Mouse (Mus musculus) thymus, postnatal 14 days (tissue): ENCODE measurements around the gene Ndufs8.
A peak's percentile ranks its signal among the peaks of the same experiment; 100 is the strongest.

Source experiments
- DNase-seq: peaks from one replicate; pipeline ENCODE4 v3.0.0; 2021

Gene Ndufs8

DNA sequence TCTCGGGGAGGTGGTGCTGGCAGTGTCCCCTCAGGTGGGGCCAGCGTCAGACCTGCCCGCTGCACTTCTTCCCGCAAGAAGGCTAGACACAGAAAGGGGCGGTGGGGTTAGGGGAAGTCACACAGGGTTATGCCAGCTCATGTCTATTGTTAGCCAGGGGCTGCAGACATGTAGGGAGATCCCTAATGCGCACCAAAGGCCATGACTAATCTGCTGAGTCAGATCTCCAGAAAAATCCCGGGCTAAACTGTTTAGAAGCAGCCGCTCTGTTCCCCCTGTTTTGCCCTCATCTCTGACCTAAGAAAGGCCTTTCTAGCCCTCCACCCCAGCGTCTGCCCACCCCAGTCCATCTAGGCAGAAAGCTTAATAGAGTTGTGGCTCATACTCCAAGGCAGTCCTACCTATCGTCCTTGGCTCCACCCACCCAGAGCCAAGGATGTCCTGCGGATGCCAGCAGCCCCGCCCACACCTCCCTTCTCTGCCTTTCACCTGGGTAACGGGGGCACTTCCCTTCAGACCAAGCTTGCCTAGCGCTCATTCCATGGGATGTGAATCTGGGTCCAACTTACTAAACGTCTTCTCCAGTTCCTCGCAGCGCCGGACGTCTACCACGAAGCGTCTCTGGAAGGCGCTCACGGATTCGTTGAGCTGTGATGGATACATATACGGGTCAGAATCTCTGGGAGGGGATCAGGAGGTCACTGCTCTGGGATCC, 8.8 kb downstream of the Ndufs8 start:
- no peak for DNase-seq

DNA sequence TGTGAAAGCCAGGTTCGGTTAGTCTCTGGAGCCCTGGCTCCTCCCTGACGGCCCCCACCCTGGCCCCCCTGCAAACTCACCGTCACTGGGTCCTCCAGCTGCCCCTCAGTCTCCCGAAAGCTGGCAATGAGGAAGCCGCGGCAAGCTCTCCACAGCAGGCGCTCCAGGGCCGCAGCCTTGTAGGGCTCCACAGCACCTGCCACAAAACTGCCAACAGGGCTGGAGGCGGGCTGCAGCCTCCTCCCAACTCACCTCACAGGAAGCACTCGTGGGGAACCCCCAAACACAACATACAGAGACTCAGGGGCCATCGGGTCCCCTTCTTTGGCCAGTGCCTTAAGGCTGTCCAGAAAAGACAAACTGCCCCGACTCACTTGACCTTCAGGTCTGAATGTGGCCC, 9.6 kb downstream of the Ndufs8 start:
- peak; percentile 63 for DNase-seq

DNA sequence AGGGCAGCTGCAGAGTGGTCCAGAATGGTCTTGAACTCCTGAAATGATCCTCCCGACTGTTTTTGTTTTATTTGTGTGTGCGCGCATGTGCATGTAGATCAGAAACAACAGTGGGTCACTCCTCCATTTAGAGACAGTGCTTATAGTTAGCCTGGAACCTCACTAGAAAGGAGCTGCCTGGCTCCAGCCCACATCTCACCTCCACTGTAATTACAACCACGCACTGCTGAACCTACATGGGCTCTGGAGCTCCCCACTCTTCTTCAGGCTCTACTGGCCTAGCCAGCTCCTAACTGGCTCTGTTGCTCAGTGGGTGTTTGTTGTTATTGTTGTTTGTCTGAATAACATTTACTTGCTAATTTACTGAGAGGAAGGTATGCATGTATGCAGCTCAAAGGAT, 13.0 kb downstream of the Ndufs8 start:
- DNase-seq, result no peak

DNA sequence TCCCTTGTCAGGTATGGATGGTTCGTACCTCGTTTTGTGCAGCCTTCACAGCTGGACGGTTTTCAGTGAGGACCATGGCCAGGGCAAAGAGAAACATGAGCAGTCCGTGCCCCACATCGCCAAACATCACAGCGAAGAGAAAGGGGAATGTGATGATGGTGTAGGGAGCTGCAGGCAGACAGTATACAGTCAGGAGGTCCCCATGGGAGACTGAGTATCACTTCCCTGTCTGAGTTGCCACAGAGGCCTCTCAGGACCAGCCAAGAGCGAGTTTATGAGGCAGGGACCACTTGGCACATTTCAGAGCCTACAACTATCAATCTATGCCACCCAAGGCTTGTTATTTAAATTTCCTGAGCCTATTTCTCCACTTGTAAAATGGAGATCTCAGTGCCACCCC, 13.6 kb downstream of the Ndufs8 start:
- no peak for DNase-seq

DNA sequence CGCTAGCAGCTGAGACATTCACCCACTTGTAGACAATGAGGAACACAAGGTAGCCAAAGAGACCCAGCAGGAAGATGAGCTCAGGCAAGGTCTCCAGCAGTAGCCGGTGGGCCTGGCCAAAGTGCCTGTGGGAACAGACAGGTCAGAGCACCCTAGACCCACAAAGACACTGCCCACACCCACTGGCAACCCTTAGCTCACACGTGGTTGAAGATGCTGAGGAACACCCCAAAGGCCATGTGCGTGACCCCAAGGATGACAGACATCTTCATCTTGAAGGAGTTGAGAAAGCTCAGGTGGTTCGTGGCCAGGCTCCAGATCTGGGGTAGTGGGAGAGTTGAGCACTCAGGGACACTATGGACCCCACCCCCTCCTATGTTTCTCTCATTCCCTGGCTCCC, 15.0 kb downstream of the Ndufs8 start:
- no peak for DNase-seq

DNA sequence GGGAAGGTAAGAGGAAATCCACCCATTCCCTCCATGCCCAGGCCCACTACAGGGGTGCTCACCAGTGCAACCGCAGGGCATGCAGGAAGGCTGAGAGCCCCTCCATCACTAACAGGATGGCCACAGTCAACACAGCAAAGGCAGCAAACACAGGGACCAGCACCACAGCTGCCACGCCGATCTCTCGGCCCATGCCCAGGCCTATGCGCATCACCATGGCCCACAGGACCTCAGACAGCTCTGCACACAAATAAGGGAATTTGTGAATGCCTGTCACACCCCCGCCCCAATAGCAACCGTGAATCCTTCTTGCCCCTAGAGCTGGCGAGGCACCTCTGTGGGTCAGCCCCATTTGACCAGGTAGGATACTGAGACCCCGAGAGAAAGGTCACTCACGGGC, 16.4 kb downstream of the Ndufs8 start:
- no peak for DNase-seq

DNA sequence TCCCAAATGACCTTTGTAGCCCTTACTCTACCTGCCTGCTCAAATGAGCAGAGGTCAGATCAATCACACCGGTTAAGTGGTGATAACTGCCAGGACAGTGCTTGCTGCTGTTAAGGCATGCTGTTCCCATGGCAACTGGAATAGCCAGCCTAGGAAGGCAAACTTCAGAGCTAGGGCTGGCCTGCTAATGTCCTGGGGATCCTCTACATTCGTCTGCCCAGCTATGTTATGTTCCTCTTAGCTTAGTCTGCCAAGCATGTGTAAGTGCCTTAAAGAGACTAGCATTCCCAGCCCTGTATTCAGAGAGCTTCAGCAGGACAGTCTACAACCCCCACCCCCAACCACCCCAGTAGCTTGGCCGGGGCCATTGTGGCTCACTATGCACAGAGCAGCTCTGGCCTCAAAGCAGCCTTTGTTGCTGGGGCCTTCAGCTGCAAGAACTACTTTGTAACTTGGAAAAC, 17.4 kb downstream of the Ndufs8 start:
- no peak for DNase-seq

DNA sequence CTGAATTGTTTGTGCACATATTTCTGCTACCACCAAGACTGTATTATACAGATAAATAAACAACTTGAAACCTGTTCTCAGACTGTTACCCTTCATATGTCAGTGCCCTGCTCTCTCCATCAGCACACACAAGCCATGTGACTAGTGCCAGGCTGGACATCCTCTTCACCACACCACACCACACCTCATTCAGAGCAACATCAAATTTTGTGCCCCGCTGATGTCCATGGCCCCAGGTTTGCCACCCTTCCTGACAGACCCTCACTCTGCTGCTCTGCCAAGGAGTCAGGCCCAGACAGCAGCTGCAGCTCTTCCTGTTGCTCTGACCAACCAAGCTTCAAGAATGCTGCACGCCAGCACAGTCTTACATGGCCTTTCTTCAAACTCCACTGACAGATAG, 18.3 kb downstream of the Ndufs8 start:
- DNase-seq, result no peak

DNA sequence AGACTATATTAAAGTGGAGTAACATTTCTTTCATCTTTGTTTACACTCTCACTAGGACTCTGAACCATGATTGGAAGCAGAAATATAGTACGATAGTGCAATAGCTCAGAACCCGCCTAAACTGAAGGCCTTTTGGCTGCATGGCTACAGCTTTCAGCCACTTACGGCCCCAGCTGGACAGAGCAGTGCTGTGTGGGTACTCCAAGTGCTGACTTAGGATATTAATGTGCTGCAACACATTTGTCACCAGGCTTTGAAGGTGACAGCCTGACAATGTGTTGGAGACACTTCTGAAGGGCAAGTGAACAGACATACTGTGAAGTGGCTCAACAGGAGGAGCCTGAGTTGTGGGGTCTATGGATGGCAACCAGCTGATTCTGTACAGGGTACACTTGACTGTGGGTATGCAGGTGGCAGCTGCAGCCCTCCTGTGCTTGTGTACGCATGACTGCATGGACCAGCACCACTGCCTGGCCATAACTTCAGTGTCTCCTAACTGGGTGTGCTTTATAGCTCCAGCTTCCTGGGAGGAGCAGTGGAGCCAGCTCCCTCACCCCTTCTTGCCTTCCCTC, 18.9 kb downstream of the Ndufs8 start:
- DNase-seq, result no peak

DNA sequence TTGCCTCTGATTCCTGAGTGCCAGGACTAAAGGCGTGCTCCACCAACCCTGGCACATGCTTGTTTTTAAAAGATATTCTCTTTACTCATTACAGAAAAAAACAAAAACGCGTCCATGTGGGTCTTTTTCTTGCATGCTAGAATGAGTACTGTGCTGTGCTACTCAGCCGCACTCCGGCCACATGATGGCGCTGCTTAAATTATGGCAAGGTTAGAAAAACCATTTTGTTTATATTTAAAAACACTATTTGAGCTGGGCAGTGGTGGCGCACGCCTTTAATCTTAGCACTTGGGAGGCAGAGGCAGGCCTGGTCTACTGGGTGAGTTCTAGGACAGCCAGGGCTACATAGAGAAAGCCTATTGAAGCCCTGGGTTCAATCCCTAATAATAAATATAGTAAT, 22.4 kb downstream of the Ndufs8 start:
- peak; percentile 41 for DNase-seq

DNA sequence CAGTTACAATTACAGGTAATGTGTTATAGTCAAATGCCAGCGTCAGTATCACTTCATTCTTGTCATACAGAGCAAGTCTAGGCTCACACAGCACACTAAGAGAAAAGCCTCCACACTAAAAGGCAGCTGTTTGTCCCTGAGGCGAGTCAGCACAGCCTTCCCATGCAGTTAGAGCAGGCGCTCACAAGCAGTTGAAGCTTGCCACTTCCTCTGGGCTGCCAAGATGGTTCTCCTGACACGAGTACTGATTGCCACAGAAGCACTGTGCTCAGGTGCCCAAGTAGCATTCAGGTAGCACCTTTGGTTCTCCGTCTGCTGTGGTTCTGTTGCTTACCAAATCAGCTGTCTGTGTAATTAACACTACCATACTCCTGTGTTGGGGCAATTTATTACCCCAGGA, 23.5 kb downstream of the Ndufs8 start:
- DNase-seq, result no peak

DNA sequence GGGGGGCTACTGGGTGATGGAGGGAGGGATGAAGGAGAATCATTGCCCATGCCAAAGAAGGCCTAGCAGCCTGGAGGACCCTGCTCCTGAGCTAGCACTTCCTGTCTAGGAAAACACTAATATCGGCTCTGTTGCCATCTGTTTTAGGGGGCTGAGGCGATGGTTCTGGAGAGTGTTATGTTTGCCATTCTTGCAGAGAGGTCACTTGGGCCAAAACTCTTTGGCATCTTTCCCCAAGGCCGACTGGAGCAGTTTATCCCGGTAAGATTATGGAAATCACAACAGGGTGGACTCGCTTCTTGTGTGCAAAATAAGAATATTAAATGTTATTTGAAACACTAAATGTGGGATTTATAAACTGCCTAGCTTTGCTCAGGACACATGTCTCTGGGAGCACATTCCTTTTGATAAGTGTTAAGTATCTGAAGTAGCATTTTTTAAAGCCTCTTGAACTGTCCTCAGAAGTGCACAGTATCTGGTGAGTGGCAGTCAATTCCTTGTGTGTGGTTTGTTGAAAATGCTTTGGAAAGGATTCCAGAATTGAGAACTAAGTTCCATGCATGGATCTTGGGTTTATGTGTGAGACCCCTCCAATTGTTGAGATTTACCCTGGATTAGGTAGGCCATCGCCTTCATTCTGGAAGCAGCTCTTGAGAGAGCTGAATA, 28.1 kb downstream of the Ndufs8 start:
- no peak for DNase-seq

DNA sequence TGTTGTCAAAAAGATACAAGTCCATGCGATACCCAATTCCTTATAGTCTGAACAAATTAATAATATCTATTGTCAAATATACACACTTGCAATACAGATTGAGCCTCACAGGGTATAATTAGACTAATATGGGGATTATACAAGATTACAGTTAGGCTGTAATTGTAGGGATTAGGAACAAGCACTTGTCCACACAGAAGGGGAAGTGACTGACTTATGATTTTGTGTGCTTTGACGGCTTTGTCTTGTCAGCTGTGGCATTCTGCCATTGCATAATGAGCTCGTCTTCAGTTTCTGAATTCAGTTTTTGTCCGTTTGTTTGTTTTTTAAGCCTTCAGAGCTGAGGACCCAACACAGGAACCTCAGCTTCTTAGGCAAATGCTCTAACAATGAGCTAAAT, 30.4 kb downstream of the Ndufs8 start:
- DNase-seq, result no peak

DNA sequence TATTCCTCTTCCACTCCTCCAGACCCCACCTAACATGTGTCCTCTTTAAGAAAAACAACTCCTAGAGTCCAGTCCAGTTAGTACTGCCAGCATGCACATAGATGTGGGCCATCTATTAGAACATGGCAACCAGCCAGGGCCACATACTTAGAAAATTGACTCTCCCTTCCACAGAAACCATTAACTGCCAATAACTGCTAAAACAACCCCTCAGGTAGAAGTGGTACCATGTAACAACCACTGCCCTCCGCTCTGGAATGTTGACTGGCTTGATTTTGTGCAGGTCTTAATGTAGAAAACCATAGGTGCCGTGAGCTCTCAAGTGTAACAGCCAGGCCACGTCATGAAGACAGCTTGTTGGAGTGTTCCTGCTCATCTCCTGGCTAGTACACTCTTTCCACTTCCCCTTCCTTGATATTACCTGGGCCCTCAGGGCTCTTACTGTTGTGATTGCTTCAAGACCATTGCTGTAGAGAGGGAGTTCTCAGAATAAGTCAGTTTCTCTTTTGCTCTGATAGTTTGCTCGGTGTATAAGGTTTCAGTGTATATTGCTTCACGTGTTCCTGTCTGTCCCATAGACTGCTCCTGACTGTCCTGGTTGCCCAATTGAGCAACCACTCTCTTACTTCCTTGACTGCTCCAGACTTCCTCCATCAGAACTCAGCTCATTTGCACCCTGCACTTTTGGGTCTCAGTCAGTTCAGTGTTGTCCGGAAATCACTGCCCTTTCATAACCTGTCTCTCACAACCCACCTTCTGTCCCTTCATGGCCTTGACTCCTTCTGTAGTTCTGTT, 32.3 kb downstream of the Ndufs8 start:
- DNase-seq, result no peak

DNA sequence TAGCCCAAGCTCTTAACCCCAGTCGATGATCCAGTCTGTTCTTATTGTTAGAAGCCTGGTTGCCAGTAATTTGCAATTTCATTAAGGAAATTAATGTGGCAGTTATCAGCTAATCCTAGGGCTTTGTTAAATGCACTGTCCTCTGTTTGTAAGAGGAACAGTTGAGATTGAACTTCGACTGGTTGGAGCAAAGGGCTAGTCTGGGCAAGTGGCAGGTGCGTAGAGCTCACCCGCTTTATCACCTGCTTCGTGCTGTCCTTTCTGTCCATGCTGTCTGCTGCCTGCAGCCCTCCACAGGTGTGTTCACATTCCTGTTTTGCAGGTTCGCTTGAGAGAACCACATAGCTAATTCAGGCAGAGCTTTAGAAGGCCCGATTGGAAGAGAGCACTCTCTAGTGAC, 37.5 kb downstream of the Ndufs8 start:
- DNase-seq, result no peak

DNA sequence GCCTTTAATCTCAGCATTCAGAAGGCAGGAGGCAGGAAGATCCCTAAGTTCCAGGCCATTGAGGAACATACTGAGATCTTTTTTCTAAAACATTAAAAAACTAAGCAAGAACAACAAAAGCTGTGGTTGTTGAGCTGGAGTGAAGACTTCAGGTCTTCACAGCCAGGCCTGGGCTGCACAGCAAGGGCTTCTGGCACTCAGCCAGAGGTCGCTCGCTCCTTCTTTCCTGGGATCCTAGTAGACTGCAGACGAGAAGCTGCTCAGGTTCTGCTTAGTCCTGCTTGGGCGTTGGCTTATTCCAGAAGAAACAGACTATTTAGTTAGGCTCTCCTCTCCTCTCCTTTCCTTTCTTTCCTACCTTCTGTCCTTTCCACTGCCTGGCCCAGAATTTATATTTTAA, 40.2 kb downstream of the Ndufs8 start:
- no peak for DNase-seq

DNA sequence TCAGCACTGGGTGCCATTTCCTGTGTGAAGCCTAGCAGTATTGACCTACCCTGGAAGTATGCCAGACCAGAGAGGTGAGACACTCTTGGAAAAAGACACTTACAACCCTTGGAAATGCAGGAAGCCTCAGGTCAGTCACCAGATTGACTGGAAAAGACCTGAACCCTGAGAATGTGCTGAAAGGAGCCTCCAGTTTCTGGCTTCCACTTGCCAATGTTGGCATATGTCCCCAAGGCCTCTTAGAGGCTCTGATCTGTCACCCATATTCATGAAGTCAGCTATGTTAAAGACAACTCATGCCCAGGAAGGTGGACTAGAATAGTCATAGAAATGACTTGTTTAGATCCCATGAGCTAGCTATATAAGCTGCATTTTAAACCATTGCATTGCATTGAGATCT, 41.1 kb downstream of the Ndufs8 start:
- DNase-seq, result no peak

DNA sequence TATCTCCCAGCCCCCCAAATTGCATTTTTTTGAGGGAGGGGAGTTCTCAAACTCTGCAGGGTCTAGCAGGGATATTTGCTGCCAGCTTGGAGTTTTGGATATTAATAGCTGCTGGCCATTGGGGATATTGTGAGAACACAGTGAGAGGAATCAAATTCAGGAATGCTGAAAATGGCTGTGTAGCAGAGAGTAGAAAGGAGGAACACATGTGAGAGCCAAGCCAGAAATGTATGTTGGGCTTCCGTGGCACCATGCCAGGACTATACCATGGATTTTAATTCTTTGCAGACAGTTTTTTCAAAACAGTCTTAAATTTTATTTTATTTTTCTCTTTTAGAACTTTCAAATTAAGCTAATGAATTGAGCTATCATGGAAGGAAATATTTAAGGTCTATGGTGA, 44.3 kb downstream of the Ndufs8 start:
- DNase-seq, result no peak

DNA sequence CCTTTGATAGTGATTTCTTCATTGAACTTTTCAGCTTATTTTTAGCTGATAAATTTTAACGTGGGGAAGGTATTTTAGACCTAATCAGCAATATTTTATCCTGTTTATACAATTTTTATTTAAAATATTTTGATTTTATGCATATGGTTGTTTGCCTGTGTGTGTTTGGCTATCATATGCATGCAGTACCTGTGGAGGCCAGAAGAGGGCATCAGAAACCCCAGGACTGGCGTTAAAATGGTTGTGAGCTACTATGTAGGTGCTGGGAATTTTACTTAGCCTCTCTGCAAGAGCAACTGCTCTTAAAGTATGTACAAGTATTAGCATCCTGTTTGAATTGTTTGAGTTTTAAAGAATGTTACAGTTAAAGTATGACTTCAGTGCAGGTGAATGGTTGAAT, 47.6 kb downstream of the Ndufs8 start:
- DNase-seq, result no peak

DNA sequence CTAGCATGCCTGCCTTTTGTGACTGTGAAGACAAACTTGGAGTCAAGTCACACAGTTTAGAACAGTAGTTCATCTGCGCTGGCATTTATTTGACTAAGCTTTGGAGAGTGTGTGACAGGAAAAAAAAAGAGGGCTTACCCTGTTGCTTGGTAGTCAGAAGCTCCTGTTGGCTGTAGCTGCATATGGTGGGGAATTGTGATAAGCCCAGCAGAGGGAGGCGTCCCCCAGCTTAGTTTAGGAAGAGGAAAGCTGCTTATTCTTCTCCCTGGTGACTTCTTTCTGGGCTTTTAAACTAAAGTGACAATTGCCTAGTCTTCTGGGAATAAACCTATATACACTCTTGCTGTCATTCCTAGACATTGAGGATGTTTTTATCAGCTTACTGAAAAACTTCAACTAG, 49.9 kb downstream of the Ndufs8 start:
- DNase-seq, result no peak
